Mouse (Mus musculus) liver, embryonic 15.5 days (tissue): Measurements from ENCODE around the gene A730071L15Rik. TPM values are rescaled to one million over a fixed set of nuclear protein-coding genes. Genes with fewer than 3 reads are reported as not detected.

ENCODE experiments used
- ATAC-seq: fragments of 200-750 bp; cut with Nextera tagmentation; 2 replicates; pipeline ENCODE4 v1.8.0; 2017; ENCODE audit warnings: moderate number of reproducible peaks, mild to moderate bottlenecking, moderate library complexity; ENCODE audit not compliant: insufficient read depth
- H3K27ac ChIP-seq: fragments of 300-500 bp; sonication (generic); replicated peaks from 2 replicates; pipeline ENCODE4 v1.5.1; 2015; ENCODE audit warnings: mild to moderate bottlenecking, inconsistent platforms
- H3K27me3 ChIP-seq: fragments of 300-500 bp; sonication (generic); 2 replicates; pipeline ENCODE4 v1.6.1; 2015; ENCODE audit warnings: mild to moderate bottlenecking, inconsistent platforms
- H3K36me3 ChIP-seq: fragments of 300-500 bp; sonication (generic); replicated peaks from 2 replicates; pipeline ENCODE4 v1.6.1; 2015; ENCODE audit warnings: moderate library complexity, mild to moderate bottlenecking, inconsistent platforms
- H3K4me1 ChIP-seq: fragments of 300-500 bp; sonication (generic); replicated peaks from 2 replicates; pipeline ENCODE4 v1.6.1; 2015; ENCODE audit warnings: inconsistent platforms
- H3K4me2 ChIP-seq: fragments of 300-500 bp; sonication (generic); 2 replicates; pipeline ENCODE4 v1.6.1; 2015; ENCODE audit warnings: moderate library complexity, mild to moderate bottlenecking, inconsistent platforms
- H3K4me3 ChIP-seq: fragments of 300-500 bp; sonication (generic); replicated peaks from 2 replicates; pipeline ENCODE4 v1.5.1; 2015; ENCODE audit warnings: mild to moderate bottlenecking, inconsistent platforms
- H3K9ac ChIP-seq: fragments of 300-500 bp; sonication (generic); 2 replicates; pipeline ENCODE4 v1.6.1; 2015; ENCODE audit warnings: moderate library complexity, mild to moderate bottlenecking, inconsistent platforms
- H3K9me3 ChIP-seq: fragments of 300-500 bp; sonication (generic); replicated peaks from 2 replicates; pipeline ENCODE4 v1.6.1; 2016; ENCODE audit warnings: inconsistent platforms
- WGBS: fragments of 180-500 bp; shearing (Covaris S2); methylation state at CpG from one replicate; pipeline ENCODE4 v1.1.7; 2015; ENCODE audit warnings: mixed read lengths; ENCODE audit not compliant: insufficient replicate concordance; 5-methylcytosine and 5-hydroxymethylcytosine counted together
- polyA plus RNA-seq: library from polyadenylated mRNA; unstranded; fragments of >200 nt; fragmentation: Nextera tagmentation; extraction: Ambion mirVana; gene quantifications from 2 replicates; pipeline ENCODE4 v1.2.1, GENCODE M21; 2015

A730071L15Rik gene
- polyA plus RNA-seq: 0.14 TPM in 1 of 2 replicates, not detected in the other

GRCm38 (mm10) chr11:6199410-6200086 lies at the start of gene A730071L15Rik:
TSS of gene A730071L15Rik (plus strand) at chr11:6200029.
- Histone ChIP-seq H3K4me2 (peak within 1 kb of the TSS; percentile 93), H3K27ac (peak within 1 kb of the TSS; percentile 90), H3K4me3 (peak within 1 kb of the TSS; percentile 95), H3K27me3 (no peaks in the 10 kb centered on the region), H3K36me3 (no peaks in the 10 kb centered on the region), H3K9ac (peak within 1 kb of the TSS; percentile 90), H3K4me1 (peaks cover 31% of the 10 kb centered on the region), H3K9me3 (no peaks in the 10 kb centered on the region)
- ATAC-seq: peak; percentile 58
- under 1% methylated on average over 35 of the region's 35 CpGs for WGBS

GRCm38 (mm10) chr11:6152864-6153263 lies 47.0 kb upstream of the A730071L15Rik start:
- Histone ChIP-seq H3K9ac (no peak overlapping the region), H3K27ac (no peak overlapping the region), H3K4me1 (peaks cover 16% of the 10 kb centered on the region; the same call in 1 of the 2 replicates), H3K4me3 (no peak overlapping the region), H3K27me3 (no peaks in the 10 kb centered on the region), H3K36me3 (peaks cover 19% of the 10 kb centered on the region), H3K4me2 (no peak overlapping the region), H3K9me3 (no peaks in the 10 kb centered on the region)
- no peak for ATAC-seq
- WGBS: 46% methylated on average over 4 of the region's 4 CpGs

DNA sequence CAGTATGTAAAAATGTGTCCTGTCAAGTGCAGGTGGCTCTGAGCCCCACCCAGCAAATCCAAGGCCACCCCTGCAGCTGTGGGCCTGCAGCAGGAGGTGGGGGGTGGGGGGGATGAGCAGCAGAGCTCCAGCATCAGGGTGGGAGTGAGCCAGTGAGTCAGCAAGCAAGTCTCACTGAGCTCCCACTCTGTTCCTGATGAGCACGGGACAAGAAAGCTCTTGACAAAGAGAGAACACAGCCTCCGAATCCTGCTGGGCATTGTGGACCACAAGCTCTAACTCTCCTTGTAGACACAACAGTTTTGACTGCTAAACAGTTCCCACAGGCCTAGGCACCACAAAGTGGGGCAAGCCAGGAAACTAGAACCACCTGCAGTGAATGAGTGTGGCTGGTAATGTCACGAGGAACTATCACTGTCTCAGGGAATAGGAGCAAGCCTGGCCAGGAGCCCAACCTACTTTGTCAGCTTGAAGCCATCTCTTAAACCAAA lies 45.6 kb upstream of the A730071L15Rik start:
- Histone ChIP-seq H3K27me3 (no peaks in the 10 kb centered on the region), H3K4me3 (no peak overlapping the region), H3K4me1 (peaks cover 22% of the 10 kb centered on the region; the same call in 1 of the 2 replicates), H3K36me3 (peaks cover 12% of the 10 kb centered on the region), H3K27ac (no peak overlapping the region), H3K9ac (no peak overlapping the region), H3K4me2 (no peak overlapping the region), H3K9me3 (no peaks in the 10 kb centered on the region)
- no peak for ATAC-seq
- 43% methylated on average over 3 of the region's 3 CpGs for WGBS

DNA sequence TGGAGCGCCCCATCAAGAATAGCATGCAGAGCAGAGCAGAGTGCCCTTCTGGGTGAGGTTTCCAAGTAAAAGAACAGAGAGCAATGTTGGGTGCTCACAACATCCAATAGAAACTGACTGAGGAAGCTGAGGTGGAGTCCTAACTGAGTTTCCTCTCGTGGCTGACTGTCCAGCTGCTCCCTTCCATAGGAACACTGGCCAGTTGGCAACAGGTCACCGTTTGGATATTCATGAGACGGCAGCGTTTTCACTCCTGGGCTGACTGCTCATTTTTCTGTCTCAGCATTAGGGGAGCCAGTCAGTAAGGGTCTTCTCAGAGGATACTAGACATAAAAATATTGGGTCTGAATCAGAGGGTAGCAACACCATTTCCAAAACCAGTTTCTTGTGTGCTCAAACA lies 43.2 kb upstream of the A730071L15Rik start:
- H3K36me3 ChIP-seq: no peaks in the 10 kb centered on the region
- WGBS: 73% methylated on average over 5 of the region's 5 CpGs

GRCm38 (mm10) chr11:6157119-6157518 lies 42.7 kb upstream of the A730071L15Rik start:
- no peaks in the 10 kb centered on the region for H3K9me3 ChIP-seq
- no peaks in the 10 kb centered on the region for H3K27me3 ChIP-seq
- H3K27ac ChIP-seq: no peak overlapping the region
- peaks cover 40% of the 10 kb centered on the region for H3K4me1 ChIP-seq
- H3K4me3 ChIP-seq: no peak overlapping the region
- H3K36me3 ChIP-seq: no peaks in the 10 kb centered on the region
- no peak overlapping the region for H3K9ac ChIP-seq
- 71% methylated on average over 5 of the region's 5 CpGs for WGBS
- no peak for ATAC-seq
- H3K4me2 ChIP-seq: no peak overlapping the region

More for the DNA sequence above, 43.2 kb upstream of the A730071L15Rik start:
- Histone ChIP-seq H3K4me3 (no peak overlapping the region), H3K27ac (no peak overlapping the region), H3K4me2 (no peak overlapping the region), H3K27me3 (no peaks in the 10 kb centered on the region), H3K9ac (no peak overlapping the region), H3K4me1 (peaks cover 39% of the 10 kb centered on the region), H3K9me3 (no peaks in the 10 kb centered on the region)
- no peak for ATAC-seq

- H3K27me3 ChIP-seq: no peaks in the 10 kb centered on the region
- peaks cover 38% of the 10 kb centered on the region for H3K4me1 ChIP-seq
- no peaks in the 10 kb centered on the region for H3K9me3 ChIP-seq
- H3K4me2 ChIP-seq: no peak overlapping the region
- ATAC-seq: no peak
- H3K36me3 ChIP-seq: no peaks in the 10 kb centered on the region
- H3K9ac ChIP-seq: no peak overlapping the region
- 72% methylated on average over 1 of the region's 1 CpGs for WGBS
- no peak overlapping the region for H3K27ac ChIP-seq
- no peak overlapping the region for H3K4me3 ChIP-seq
Measured at GRCm38 (mm10) chr11:6158515-6158914, 41.3 kb upstream of the A730071L15Rik start.

- Histone ChIP-seq H3K36me3 (no peaks in the 10 kb centered on the region), H3K27ac (peak overlapping the region; percentile 20; the same call in 1 of the 2 replicates), H3K4me1 (peaks cover 28% of the 10 kb centered on the region), H3K9me3 (no peaks in the 10 kb centered on the region), H3K4me3 (no peak overlapping the region), H3K27me3 (no peaks in the 10 kb centered on the region), H3K4me2 (no peak overlapping the region), H3K9ac (no peak overlapping the region)
- 63% methylated on average over 4 of the region's 4 CpGs for WGBS
- ATAC-seq: peak; percentile 62
Measured at GRCm38 (mm10) chr11:6159704-6160275, 40.0 kb upstream of the A730071L15Rik start.

- Histone ChIP-seq H3K9ac (no peak overlapping the region), H3K27me3 (no peaks in the 10 kb centered on the region), H3K27ac (peak overlapping the region; percentile 7; the same call in 1 of the 2 replicates), H3K36me3 (no peaks in the 10 kb centered on the region), H3K9me3 (no peaks in the 10 kb centered on the region), H3K4me3 (no peak overlapping the region), H3K4me2 (no peak overlapping the region), H3K4me1 (peaks cover 26% of the 10 kb centered on the region)
- no peak for ATAC-seq
- WGBS: 57% methylated on average over 3 of the region's 3 CpGs
Measured at GRCm38 (mm10) chr11:6160663-6161271, 39.1 kb upstream of the A730071L15Rik start.

- H3K27me3 ChIP-seq: no peaks in the 10 kb centered on the region
- H3K4me1 ChIP-seq: peaks cover 34% of the 10 kb centered on the region
- H3K36me3 ChIP-seq: no peaks in the 10 kb centered on the region
- H3K9me3 ChIP-seq: no peaks in the 10 kb centered on the region
- no peak overlapping the region for H3K27ac ChIP-seq
- H3K4me3 ChIP-seq: no peak overlapping the region
- ATAC-seq: no peak
- no peak overlapping the region for H3K9ac ChIP-seq
- H3K4me2 ChIP-seq: no peak overlapping the region
Measured at GRCm38 (mm10) chr11:6161549-6161948, 38.3 kb upstream of the A730071L15Rik start.

GRCm38 (mm10) chr11:6163062-6163461 lies 36.8 kb upstream of the A730071L15Rik start:
- no peaks in the 10 kb centered on the region for H3K9me3 ChIP-seq
- H3K4me2 ChIP-seq: no peak overlapping the region
- H3K4me3 ChIP-seq: no peak overlapping the region
- H3K27ac ChIP-seq: no peak overlapping the region
- H3K9ac ChIP-seq: no peak overlapping the region
- H3K4me1 ChIP-seq: peaks cover 35% of the 10 kb centered on the region
- no peaks in the 10 kb centered on the region for H3K27me3 ChIP-seq
- H3K36me3 ChIP-seq: no peaks in the 10 kb centered on the region
- no peak for ATAC-seq
- WGBS: 87% methylated on average over 3 of the region's 3 CpGs

- no peak overlapping the region for H3K9ac ChIP-seq
- ATAC-seq: no peak
- H3K4me3 ChIP-seq: no peak overlapping the region
- H3K27me3 ChIP-seq: no peaks in the 10 kb centered on the region
- H3K4me2 ChIP-seq: no peak overlapping the region
- H3K36me3 ChIP-seq: no peaks in the 10 kb centered on the region
- 79% methylated on average over 12 of the region's 12 CpGs for whole genome bisulfite sequencing
- H3K4me1 ChIP-seq: peaks cover 34% of the 10 kb centered on the region
- no peaks in the 10 kb centered on the region for H3K9me3 ChIP-seq
- H3K27ac ChIP-seq: no peak overlapping the region
Measured at GRCm38 (mm10) chr11:6163706-6164105, 36.1 kb upstream of the A730071L15Rik start.
